Mouse (Mus musculus): ENCODE measurements around the gene Fam227b. TPM values are rescaled to one million over a fixed set of nuclear protein-coding genes. Genes with fewer than 3 reads are reported as not detected.

Gene Fam227b
- polyA plus RNA-seq, 1 experiment from 2014 or later = 0.10 TPM

- no peak overlapping the region for H3K9ac ChIP-seq
- no peak overlapping the region for H3K27ac ChIP-seq (replicated peaks)
- WGBS = 93% methylated on average over 2 of the region's 2 CpGs
- no peaks in the 10 kb centered on the region for H3K27me3 ChIP-seq
- no peaks in the 10 kb centered on the region for H3K9me3 ChIP-seq
- H3K4me3 ChIP-seq = no peak overlapping the region
- no peaks in the 10 kb centered on the region for H3K4me1 ChIP-seq (replicated peaks)
- ATAC-seq (ENCODE audit: low read depth) = no peak
- peaks cover 13% of the 10 kb centered on the region for H3K36me3 ChIP-seq
- no peak overlapping the region for H3K4me2 ChIP-seq
These were observed 203.6 kb downstream of the Fam227b start for GRCm38 (mm10) chr2:125948195-125948594.

GRCm38 (mm10) chr2:125943301-125943700, 208.5 kb downstream of the Fam227b start:
- ATAC-seq (ENCODE audit: low read depth) = no peak
- whole genome bisulfite sequencing = 79% methylated on average over 1 of the region's 1 CpGs
- Histone ChIP-seq H3K36me3 (peaks cover 5% of the 10 kb centered on the region; the same call in 1 of the 2 replicates), H3K9ac (no peak overlapping the region), H3K9me3 (no peaks in the 10 kb centered on the region), H3K4me3 (no peak overlapping the region), H3K4me1 (replicated peaks) (no peaks in the 10 kb centered on the region), H3K4me2 (no peak overlapping the region), H3K27ac (replicated peaks) (no peak overlapping the region), H3K27me3 (no peaks in the 10 kb centered on the region)

- Histone ChIP-seq H3K9me3 (no peaks in the 10 kb centered on the region), H3K4me1 (replicated peaks) (no peaks in the 10 kb centered on the region), H3K27ac (replicated peaks) (peak overlapping the region; percentile 64; the same call in 1 of the 2 replicates), H3K36me3 (no peaks in the 10 kb centered on the region), H3K4me2 (no peak overlapping the region), H3K9ac (no peak overlapping the region), H3K4me3 (no peak overlapping the region), H3K27me3 (no peaks in the 10 kb centered on the region)
- ATAC-seq (ENCODE audit: low read depth) = no peak
- 70% methylated on average over 6 of the region's 6 CpGs for WGBS
These were observed 210.6 kb downstream of the Fam227b start for GRCm38 (mm10) chr2:125941111-125941785.

GRCm38 (mm10) chr2:125938993-125939642, 212.7 kb downstream of the Fam227b start:
- no peak overlapping the region for H3K27ac ChIP-seq (replicated peaks)
- H3K9me3 ChIP-seq = no peaks in the 10 kb centered on the region
- H3K27me3 ChIP-seq = no peaks in the 10 kb centered on the region
- no peaks in the 10 kb centered on the region for H3K36me3 ChIP-seq
- H3K4me3 ChIP-seq = no peak overlapping the region
- WGBS = 87% methylated on average over 6 of the region's 6 CpGs
- no peak overlapping the region for H3K9ac ChIP-seq
- H3K4me1 ChIP-seq (replicated peaks) = no peaks in the 10 kb centered on the region
- no peak for ATAC-seq (ENCODE audit: low read depth)
- H3K4me2 ChIP-seq = no peak overlapping the region

DNA sequence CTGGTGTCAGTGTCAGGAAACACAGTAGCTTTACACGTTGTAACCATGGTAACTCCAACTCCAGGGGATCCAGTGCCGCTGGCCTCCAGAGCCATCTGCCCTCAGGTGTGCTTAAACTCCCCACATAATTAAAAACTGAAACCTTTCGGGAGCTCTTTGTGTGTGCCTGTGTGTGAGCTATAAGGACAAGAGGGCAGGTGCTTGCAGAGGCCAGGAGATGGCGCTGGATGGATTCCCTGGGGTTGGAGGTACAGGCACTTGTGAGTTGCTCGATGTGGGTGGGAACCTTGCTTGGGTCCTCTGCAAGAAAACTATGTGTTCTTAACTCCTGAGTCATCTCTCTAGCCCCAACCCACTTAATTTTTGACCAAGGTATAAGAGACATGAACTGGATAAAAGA, 215.4 kb downstream of the Fam227b start:
- H3K9me3 ChIP-seq = no peaks in the 10 kb centered on the region
- WGBS = 53% methylated on average over 5 of the region's 5 CpGs
- no peak overlapping the region for H3K9ac ChIP-seq
- no peak for ATAC-seq (ENCODE audit: low read depth)
- no peaks in the 10 kb centered on the region for H3K27me3 ChIP-seq
- no peak overlapping the region for H3K4me3 ChIP-seq
- no peak overlapping the region for H3K4me2 ChIP-seq
- peaks cover 9% of the 10 kb centered on the region; the same call in 1 of the 2 replicates for H3K36me3 ChIP-seq
- H3K4me1 ChIP-seq (replicated peaks) = peaks cover 3% of the 10 kb centered on the region
- no peak overlapping the region for H3K27ac ChIP-seq (replicated peaks)

DNA sequence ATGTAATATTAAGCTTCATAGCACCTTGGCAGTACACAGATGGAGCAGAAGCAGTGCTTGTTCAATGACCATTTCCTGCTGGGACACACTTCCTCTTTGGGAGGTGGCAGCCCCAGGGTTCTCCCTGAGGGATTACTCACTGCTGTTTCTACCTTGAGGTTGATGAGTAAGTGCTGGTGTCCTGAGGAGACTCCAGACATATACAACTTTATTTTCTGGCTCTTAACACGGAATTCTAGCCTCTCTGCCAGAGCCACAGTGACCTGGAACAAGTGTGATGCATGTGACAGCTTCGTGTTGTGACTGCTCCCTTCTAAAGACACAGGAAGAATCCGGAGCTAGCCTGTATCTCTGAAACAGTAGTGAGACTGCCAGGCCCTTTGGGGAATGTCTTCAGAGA, 217.8 kb downstream of the Fam227b start:
- WGBS = 84% methylated on average over 3 of the region's 3 CpGs
- ATAC-seq (ENCODE audit: low read depth) = no peak
- no peak overlapping the region for H3K27ac ChIP-seq (replicated peaks)

More for the DNA sequence above, 217.8 kb downstream of the Fam227b start:
- Histone ChIP-seq H3K36me3 (peaks cover 12% of the 10 kb centered on the region; the same call in 1 of the 2 replicates), H3K27me3 (no peaks in the 10 kb centered on the region), H3K9ac (no peak overlapping the region), H3K4me1 (replicated peaks) (peaks cover 9% of the 10 kb centered on the region), H3K4me2 (no peak overlapping the region), H3K4me3 (no peak overlapping the region), H3K9me3 (no peaks in the 10 kb centered on the region)

Other genes starting within 250 kb of the Fam227b start
- gene Fgf7, start 117.3 kb downstream of the Fam227b start, polyA plus RNA-seq (2015; fragmentation: Nextera tagmentation; extraction: Ambion mirVana) = 0.60 and 1.3 TPM in 2 replicates
- gene Dtwd1, start 137 bp upstream of the Fam227b start, polyA plus RNA-seq (2015; fragmentation: Nextera tagmentation; extraction: Ambion mirVana) = 15.6 and 16.4 TPM in 2 replicates
- not detected in 2 replicates for gene Gm17555, start 63.1 kb upstream of the Fam227b start, polyA plus RNA-seq (2015; fragmentation: Nextera tagmentation; extraction: Ambion mirVana)